Mouse (Mus musculus): Measurements from ENCODE around the gene Rccd1. TPM values are rescaled to one million over a fixed set of nuclear protein-coding genes. Genes with fewer than 3 reads are reported as not detected.

Gene Rccd1
- polyA plus RNA-seq, 1 experiment: 12.2 TPM

- H3K4me3 ChIP-seq (replicated peaks; ENCODE audit: extremely low read depth, low read depth, low read length): peak overlapping the region; percentile 25
- TF ChIP-seq POLR2A (IDR thresholded peaks at IDR 0.05; ENCODE audit: borderline replicate concordance, extremely low read depth, low read depth, low read length) (no peak), CTCF (IDR thresholded peaks at IDR 0.05; ENCODE audit: insufficient read depth, low read length) (no peak)
- 49% methylated on average over 20 of the region's 20 CpGs for WGBS
- peaks cover 11% of the 10 kb centered on the region for H3K4me1 ChIP-seq (ENCODE audit: control insufficient read depth, insufficient read depth, low read length)
- DNase-seq: no peak
These were observed 44.6 kb upstream of the Rccd1 start for GRCm38 (mm10) chr7:80368635-80369421.

- Histone ChIP-seq H3K4me3 (replicated peaks; ENCODE audit: extremely low read depth, low read depth, low read length) (no peak overlapping the region), H3K4me1 (ENCODE audit: control insufficient read depth, insufficient read depth, low read length) (peaks cover 11% of the 10 kb centered on the region)
- no peak for DNase-seq
- TF ChIP-seq CTCF (IDR thresholded peaks at IDR 0.05; ENCODE audit: insufficient read depth, low read length) (no peak), POLR2A (IDR thresholded peaks at IDR 0.05; ENCODE audit: borderline replicate concordance, extremely low read depth, low read depth, low read length) (no peak)
- 91% methylated on average over 9 of the region's 9 CpGs for WGBS
These were observed 43.8 kb upstream of the Rccd1 start for GRCm38 (mm10) chr7:80368009-80368408.

GRCm38 (mm10) chr7:80367232-80367631 lies 43.0 kb upstream of the Rccd1 start:
- TF ChIP-seq CTCF (IDR thresholded peaks at IDR 0.05; ENCODE audit: insufficient read depth, low read length) (no peak), POLR2A (IDR thresholded peaks at IDR 0.05; ENCODE audit: borderline replicate concordance, extremely low read depth, low read depth, low read length) (no peak)
- WGBS: 97% methylated on average over 7 of the region's 7 CpGs
- peaks cover 11% of the 10 kb centered on the region for H3K4me1 ChIP-seq (ENCODE audit: control insufficient read depth, insufficient read depth, low read length)
- H3K4me3 ChIP-seq (replicated peaks; ENCODE audit: extremely low read depth, low read depth, low read length): no peak overlapping the region
- DNase-seq: no peak

GRCm38 (mm10) chr7:80365759-80366158 lies 41.5 kb upstream of the Rccd1 start:
- Histone ChIP-seq H3K4me1 (ENCODE audit: control insufficient read depth, insufficient read depth, low read length) (peaks cover 11% of the 10 kb centered on the region), H3K4me3 (replicated peaks; ENCODE audit: extremely low read depth, low read depth, low read length) (no peak overlapping the region)
- TF ChIP-seq CTCF (IDR thresholded peaks at IDR 0.05; ENCODE audit: insufficient read depth, low read length): no peak
- TF ChIP-seq POLR2A (IDR thresholded peaks at IDR 0.05; ENCODE audit: borderline replicate concordance, extremely low read depth, low read depth, low read length): no peak
- no peak for DNase-seq
- WGBS: 76% methylated on average over 2 of the region's 2 CpGs

GRCm38 (mm10) chr7:80360435-80360834 lies 36.2 kb upstream of the Rccd1 start:
- Histone ChIP-seq H3K4me3 (replicated peaks; ENCODE audit: extremely low read depth, low read depth, low read length) (no peak overlapping the region), H3K4me1 (ENCODE audit: control insufficient read depth, insufficient read depth, low read length) (no peaks in the 10 kb centered on the region)
- TF ChIP-seq CTCF (IDR thresholded peaks at IDR 0.05; ENCODE audit: insufficient read depth, low read length) (no peak), POLR2A (IDR thresholded peaks at IDR 0.05; ENCODE audit: borderline replicate concordance, extremely low read depth, low read depth, low read length) (no peak)
- 39% methylated on average over 3 of the region's 3 CpGs for WGBS
- DNase-seq: no peak

GRCm38 (mm10) chr7:80358039-80358438 lies 33.8 kb upstream of the Rccd1 start:
- WGBS: 77% methylated on average over 4 of the region's 4 CpGs
- no peak overlapping the region for H3K4me3 ChIP-seq (replicated peaks; ENCODE audit: extremely low read depth, low read depth, low read length)
- DNase-seq: no peak
- H3K4me1 ChIP-seq (ENCODE audit: control insufficient read depth, insufficient read depth, low read length): no peaks in the 10 kb centered on the region
- no peak for TF ChIP-seq POLR2A (IDR thresholded peaks at IDR 0.05; ENCODE audit: borderline replicate concordance, extremely low read depth, low read depth, low read length)
- TF ChIP-seq CTCF (IDR thresholded peaks at IDR 0.05; ENCODE audit: insufficient read depth, low read length): no peak

- DNase-seq: no peak
- no peak overlapping the region for H3K4me3 ChIP-seq (replicated peaks; ENCODE audit: extremely low read depth, low read depth, low read length)
- WGBS: 83% methylated on average over 8 of the region's 8 CpGs
- TF ChIP-seq CTCF (IDR thresholded peaks at IDR 0.05; ENCODE audit: insufficient read depth, low read length) (no peak), POLR2A (IDR thresholded peaks at IDR 0.05; ENCODE audit: borderline replicate concordance, extremely low read depth, low read depth, low read length) (no peak)
- H3K4me1 ChIP-seq (ENCODE audit: control insufficient read depth, insufficient read depth, low read length): no peaks in the 10 kb centered on the region
These were observed 32.9 kb upstream of the Rccd1 start for GRCm38 (mm10) chr7:80357156-80357555.

- TF ChIP-seq CTCF (IDR thresholded peaks at IDR 0.05; ENCODE audit: insufficient read depth, low read length) (no peak), POLR2A (IDR thresholded peaks at IDR 0.05; ENCODE audit: borderline replicate concordance, extremely low read depth, low read depth, low read length) (no peak)
- no peak for DNase-seq
- Histone ChIP-seq H3K4me1 (ENCODE audit: control insufficient read depth, insufficient read depth, low read length) (no peaks in the 10 kb centered on the region), H3K4me3 (replicated peaks; ENCODE audit: extremely low read depth, low read depth, low read length) (no peak overlapping the region)
- 89% methylated on average over 13 of the region's 13 CpGs for WGBS
These were observed 32.1 kb upstream of the Rccd1 start for GRCm38 (mm10) chr7:80356351-80356750.

- TF ChIP-seq POLR2A (IDR thresholded peaks at IDR 0.05; ENCODE audit: borderline replicate concordance, extremely low read depth, low read depth, low read length): no peak
- TF ChIP-seq CTCF (IDR thresholded peaks at IDR 0.05; ENCODE audit: insufficient read depth, low read length): no peak
- DNase-seq: no peak
- WGBS: 94% methylated on average over 8 of the region's 8 CpGs
- Histone ChIP-seq H3K4me1 (ENCODE audit: control insufficient read depth, insufficient read depth, low read length) (no peaks in the 10 kb centered on the region), H3K4me3 (replicated peaks; ENCODE audit: extremely low read depth, low read depth, low read length) (no peak overlapping the region)
These were observed 28.7 kb upstream of the Rccd1 start for GRCm38 (mm10) chr7:80352920-80353319.

- DNase-seq: no peak
- TF ChIP-seq CTCF (IDR thresholded peaks at IDR 0.05; ENCODE audit: insufficient read depth, low read length) (no peak), POLR2A (IDR thresholded peaks at IDR 0.05; ENCODE audit: borderline replicate concordance, extremely low read depth, low read depth, low read length) (no peak)
These were observed 26.6 kb upstream of the Rccd1 start for GRCm38 (mm10) chr7:80350808-80351207.

More at GRCm38 (mm10) chr7:80350808-80351207, 26.6 kb upstream of the Rccd1 start:
- no peak overlapping the region for H3K4me3 ChIP-seq (replicated peaks; ENCODE audit: extremely low read depth, low read depth, low read length)
- H3K4me1 ChIP-seq (ENCODE audit: control insufficient read depth, insufficient read depth, low read length): no peaks in the 10 kb centered on the region
- 77% methylated on average over 2 of the region's 2 CpGs for WGBS
